Mouse (Mus musculus): ENCODE data around the gene Btg2. TPM values are rescaled to one million over a fixed set of nuclear protein-coding genes. Genes with fewer than 3 reads are reported as not detected.

Btg2 gene
- polyA plus RNA-seq, 1 experiment from 2014 or later, result 109 TPM

GRCm38 (mm10) chr1:134059739-134060695 lies 18.9 kb downstream of the Btg2 start:
- H3K36me3 ChIP-seq (ENCODE audit: control insufficient read depth, insufficient read depth), result no peaks in the 10 kb centered on the region
- H3K4me1 ChIP-seq (ENCODE audit: control insufficient read depth, low read depth, low read length), result peaks cover 71% of the 10 kb centered on the region
- H3K27me3 ChIP-seq (ENCODE audit: control insufficient read depth, insufficient read depth, low read depth, low read length), result peaks cover 30% of the 10 kb centered on the region
- 55% methylated on average over 16 of the region's 16 CpGs for WGBS (ENCODE audit: insufficient replicate concordance)
- H3K9ac ChIP-seq (ENCODE audit: low read depth, low read length), result peak overlapping the region; percentile 63
- peak overlapping the region; percentile 63 for H3K4me3 ChIP-seq (ENCODE audit: low read depth, low read length)
- peak overlapping the region; percentile 99 for H3K27ac ChIP-seq (ENCODE audit: low read length)
- no peak for ATAC-seq (ENCODE audit: low read depth)
- peak overlapping the region; percentile 96 for H3K4me2 ChIP-seq (ENCODE audit: low read depth, low read length)
- no peaks in the 10 kb centered on the region for H3K9me3 ChIP-seq (replicated peaks; ENCODE audit: control insufficient read depth, low read length)

GRCm38 (mm10) chr1:134058870-134059269 lies 20.1 kb downstream of the Btg2 start:
- no peak for ATAC-seq (ENCODE audit: low read depth)
- 45% methylated on average over 6 of the region's 6 CpGs for WGBS (ENCODE audit: insufficient replicate concordance)
- no peak overlapping the region; the same call in 1 of the 2 replicates for H3K9ac ChIP-seq (ENCODE audit: low read depth, low read length)
- no peaks in the 10 kb centered on the region for H3K9me3 ChIP-seq (replicated peaks; ENCODE audit: control insufficient read depth, low read length)
- H3K4me1 ChIP-seq (ENCODE audit: control insufficient read depth, low read depth, low read length), result peaks cover 69% of the 10 kb centered on the region
- no peaks in the 10 kb centered on the region for H3K36me3 ChIP-seq (ENCODE audit: control insufficient read depth, insufficient read depth)
- H3K27ac ChIP-seq (ENCODE audit: low read length), result no peak overlapping the region
- no peak overlapping the region for H3K4me2 ChIP-seq (ENCODE audit: low read depth, low read length)
- H3K27me3 ChIP-seq (ENCODE audit: control insufficient read depth, insufficient read depth, low read depth, low read length), result peaks cover 19% of the 10 kb centered on the region
- H3K4me3 ChIP-seq (ENCODE audit: low read depth, low read length), result no peak overlapping the region

GRCm38 (mm10) chr1:134057736-134058135 lies 21.2 kb downstream of the Btg2 start:
- no peaks in the 10 kb centered on the region for H3K9me3 ChIP-seq (replicated peaks; ENCODE audit: control insufficient read depth, low read length)
- peaks cover 61% of the 10 kb centered on the region for H3K4me1 ChIP-seq (ENCODE audit: control insufficient read depth, low read depth, low read length)
- 67% methylated on average over 8 of the region's 8 CpGs for WGBS (ENCODE audit: insufficient replicate concordance)
- H3K4me3 ChIP-seq (ENCODE audit: low read depth, low read length), result no peak overlapping the region
- H3K4me2 ChIP-seq (ENCODE audit: low read depth, low read length), result no peak overlapping the region
- ATAC-seq (ENCODE audit: low read depth), result no peak
- H3K9ac ChIP-seq (ENCODE audit: low read depth, low read length), result no peak overlapping the region
- no peak overlapping the region for H3K27ac ChIP-seq (ENCODE audit: low read length)
- peaks cover 9% of the 10 kb centered on the region for H3K27me3 ChIP-seq (ENCODE audit: control insufficient read depth, insufficient read depth, low read depth, low read length)
- no peaks in the 10 kb centered on the region for H3K36me3 ChIP-seq (ENCODE audit: control insufficient read depth, insufficient read depth)

GRCm38 (mm10) chr1:134056285-134056684 lies 22.6 kb downstream of the Btg2 start:
- Histone ChIP-seq H3K9ac (ENCODE audit: low read depth, low read length) (no peak overlapping the region), H3K9me3 (replicated peaks; ENCODE audit: control insufficient read depth, low read length) (no peaks in the 10 kb centered on the region), H3K27ac (ENCODE audit: low read length) (no peak overlapping the region), H3K4me1 (ENCODE audit: control insufficient read depth, low read depth, low read length) (peaks cover 47% of the 10 kb centered on the region), H3K36me3 (ENCODE audit: control insufficient read depth, insufficient read depth) (no peaks in the 10 kb centered on the region), H3K4me2 (ENCODE audit: low read depth, low read length) (no peak overlapping the region), H3K4me3 (ENCODE audit: low read depth, low read length) (no peak overlapping the region), H3K27me3 (ENCODE audit: control insufficient read depth, insufficient read depth, low read depth, low read length) (no peaks in the 10 kb centered on the region)
- WGBS (ENCODE audit: insufficient replicate concordance), result 68% methylated on average over 4 of the region's 4 CpGs
- ATAC-seq (ENCODE audit: low read depth), result no peak

GRCm38 (mm10) chr1:134055666-134056245 lies 23.2 kb downstream of the Btg2 start:
- Histone ChIP-seq H3K27ac (ENCODE audit: low read length) (no peak overlapping the region), H3K4me2 (ENCODE audit: low read depth, low read length) (no peak overlapping the region)

GRCm38 (mm10) chr1:134055058-134055457 lies 23.9 kb downstream of the Btg2 start:
- 65% methylated on average over 9 of the region's 9 CpGs for WGBS (ENCODE audit: insufficient replicate concordance)
- Histone ChIP-seq H3K27ac (ENCODE audit: low read length) (no peak overlapping the region), H3K36me3 (ENCODE audit: control insufficient read depth, insufficient read depth) (no peaks in the 10 kb centered on the region), H3K4me1 (ENCODE audit: control insufficient read depth, low read depth, low read length) (peaks cover 38% of the 10 kb centered on the region), H3K9ac (ENCODE audit: low read depth, low read length) (no peak overlapping the region), H3K9me3 (replicated peaks; ENCODE audit: control insufficient read depth, low read length) (no peaks in the 10 kb centered on the region), H3K27me3 (ENCODE audit: control insufficient read depth, insufficient read depth, low read depth, low read length) (no peaks in the 10 kb centered on the region), H3K4me3 (ENCODE audit: low read depth, low read length) (no peak overlapping the region), H3K4me2 (ENCODE audit: low read depth, low read length) (no peak overlapping the region)
- no peak for ATAC-seq (ENCODE audit: low read depth)

More at GRCm38 (mm10) chr1:134055666-134056245, 23.2 kb downstream of the Btg2 start:
- no peak for ATAC-seq (ENCODE audit: low read depth)
- no peak overlapping the region for H3K9ac ChIP-seq (ENCODE audit: low read depth, low read length)
- peaks cover 44% of the 10 kb centered on the region for H3K4me1 ChIP-seq (ENCODE audit: control insufficient read depth, low read depth, low read length)
- H3K4me3 ChIP-seq (ENCODE audit: low read depth, low read length), result no peak overlapping the region
- 76% methylated on average over 9 of the region's 9 CpGs for WGBS (ENCODE audit: insufficient replicate concordance)
- no peaks in the 10 kb centered on the region for H3K36me3 ChIP-seq (ENCODE audit: control insufficient read depth, insufficient read depth)
- H3K9me3 ChIP-seq (replicated peaks; ENCODE audit: control insufficient read depth, low read length), result no peaks in the 10 kb centered on the region
- H3K27me3 ChIP-seq (ENCODE audit: control insufficient read depth, insufficient read depth, low read depth, low read length), result no peaks in the 10 kb centered on the region

- Histone ChIP-seq H3K27ac (ENCODE audit: low read length) (no peak overlapping the region), H3K4me1 (ENCODE audit: control insufficient read depth, low read depth, low read length) (peaks cover 32% of the 10 kb centered on the region)
- 3% methylated on average over 6 of the region's 6 CpGs for WGBS (ENCODE audit: insufficient replicate concordance)
These were observed 25.7 kb downstream of the Btg2 start for GRCm38 (mm10) chr1:134053207-134053606.

GRCm38 (mm10) chr1:134049542-134049941 lies 29.4 kb downstream of the Btg2 start:
- ATAC-seq (ENCODE audit: low read depth), result no peak
- no peaks in the 10 kb centered on the region for H3K9me3 ChIP-seq (replicated peaks; ENCODE audit: control insufficient read depth, low read length)
- no peaks in the 10 kb centered on the region for H3K27me3 ChIP-seq (ENCODE audit: control insufficient read depth, insufficient read depth, low read depth, low read length)
- H3K36me3 ChIP-seq (ENCODE audit: control insufficient read depth, insufficient read depth), result no peaks in the 10 kb centered on the region
- WGBS (ENCODE audit: insufficient replicate concordance), result 53% methylated on average over 6 of the region's 6 CpGs
- no peak overlapping the region for H3K9ac ChIP-seq (ENCODE audit: low read depth, low read length)
- H3K27ac ChIP-seq (ENCODE audit: low read length), result no peak overlapping the region
- peaks cover 8% of the 10 kb centered on the region for H3K4me1 ChIP-seq (ENCODE audit: control insufficient read depth, low read depth, low read length)
- no peak overlapping the region for H3K4me2 ChIP-seq (ENCODE audit: low read depth, low read length)
- H3K4me3 ChIP-seq (ENCODE audit: low read depth, low read length), result no peak overlapping the region

More at GRCm38 (mm10) chr1:134053207-134053606, 25.7 kb downstream of the Btg2 start:
- H3K4me2 ChIP-seq (ENCODE audit: low read depth, low read length), result no peak overlapping the region
- H3K9me3 ChIP-seq (replicated peaks; ENCODE audit: control insufficient read depth, low read length), result no peaks in the 10 kb centered on the region
- no peaks in the 10 kb centered on the region for H3K27me3 ChIP-seq (ENCODE audit: control insufficient read depth, insufficient read depth, low read depth, low read length)
- peak; percentile 71 for ATAC-seq (ENCODE audit: low read depth)
- no peak overlapping the region for H3K4me3 ChIP-seq (ENCODE audit: low read depth, low read length)
- no peaks in the 10 kb centered on the region for H3K36me3 ChIP-seq (ENCODE audit: control insufficient read depth, insufficient read depth)
- no peak overlapping the region for H3K9ac ChIP-seq (ENCODE audit: low read depth, low read length)

- H3K9ac ChIP-seq (ENCODE audit: low read depth, low read length), result no peak overlapping the region
- H3K36me3 ChIP-seq (ENCODE audit: control insufficient read depth, insufficient read depth), result no peaks in the 10 kb centered on the region
- H3K9me3 ChIP-seq (replicated peaks; ENCODE audit: control insufficient read depth, low read length), result no peaks in the 10 kb centered on the region
- no peaks in the 10 kb centered on the region for H3K27me3 ChIP-seq (ENCODE audit: control insufficient read depth, insufficient read depth, low read depth, low read length)
- no peak for ATAC-seq (ENCODE audit: low read depth)
- H3K4me1 ChIP-seq (ENCODE audit: control insufficient read depth, low read depth, low read length), result 0 out of 2 replicates have a peak, but pooled peaks cover 3% of the 10 kb centered on the region
- whole genome bisulfite sequencing (ENCODE audit: insufficient replicate concordance), result 2% methylated on average over 5 of the region's 5 CpGs
- no peak overlapping the region for H3K27ac ChIP-seq (ENCODE audit: low read length)
- no peak overlapping the region for H3K4me2 ChIP-seq (ENCODE audit: low read depth, low read length)
- no peak overlapping the region for H3K4me3 ChIP-seq (ENCODE audit: low read depth, low read length)
These were observed 30.2 kb downstream of the Btg2 start for GRCm38 (mm10) chr1:134048759-134049158.
